Mouse (Mus musculus) layer of hippocampus, adult 18-20 months (tissue): ENCODE data around the gene Slc34a1. TPM values are rescaled to one million over a fixed set of nuclear protein-coding genes. Genes with fewer than 3 reads are reported as not detected.

Experiments used
- microRNA-seq, 2 experiments: library from miRNA; unstranded; fragments of <30 nt; microRNA quantifications; one replicate each; pipeline ENCODE4 v1.2.0; 2021
- total RNA-seq, 2 experiments: library from RNA; stranded (reverse); gene quantifications; 2 replicates each; pipeline ENCODE4 v1.2.3; 2021

The Slc34a1 gene
- total RNA-seq, 2 experiments from 2014 or later: not detected

Small RNA genes lying within 50 kb of the gene (microRNA-seq; reads per million reads assigned to microRNA genes)
- 3.1 to 6.2 reads per million in 2 experiments for gene Mir6943

Other genes with a start within 250 kb of the Slc34a1 start
- gene Fgfr4, start 245.5 kb upstream of the Slc34a1 start, total RNA-seq: under 1 TPM; 0.12 to 0.41 TPM
- 100 to 1,000 TPM; 111 to 124 TPM for gene Nsd1, start 188.4 kb upstream of the Slc34a1 start, total RNA-seq
- 100 to 1,000 TPM; 147 to 149 TPM for gene Prelid1, start 77.7 kb upstream of the Slc34a1 start, total RNA-seq
- gene Rab24, start 76.2 kb upstream of the Slc34a1 start, total RNA-seq: 10 to 100 TPM; 79.1 to 82.6 TPM
- gene Mxd3, start 68.4 kb upstream of the Slc34a1 start, total RNA-seq: 1 to 10 TPM in 1 of 2 experiments, under 1 TPM in 1; 0.79 to 1.2 TPM
- 10 to 100 TPM; 65.9 to 66.8 TPM for gene Lman2, start 35.4 kb upstream of the Slc34a1 start, total RNA-seq
- gene Rgs14, start 28.5 kb upstream of the Slc34a1 start, total RNA-seq: 100 to 1,000 TPM; 103 to 112 TPM
- gene Pfn3, start 17.0 kb downstream of the Slc34a1 start, total RNA-seq: under 1 TPM in 1 of 2 experiments, not detected in 1; 0.68 TPM
- gene F12, start 28.6 kb downstream of the Slc34a1 start, total RNA-seq: under 1 TPM; 0.32 to 0.36 TPM
- gene Grk6, start 46.9 kb downstream of the Slc34a1 start, total RNA-seq: 10 to 100 TPM; 60.3 to 63.2 TPM
- gene Prr7, start 66.1 kb downstream of the Slc34a1 start, total RNA-seq: 10 to 100 TPM; 75.6 to 79.2 TPM
- gene Dbn1, start 89.9 kb downstream of the Slc34a1 start, total RNA-seq: 100 to 1,000 TPM; 359 to 362 TPM
- gene Pdlim7, start 115.5 kb downstream of the Slc34a1 start, total RNA-seq: 10 to 100 TPM; 93.2 to 99.5 TPM
- gene Dok3, start 131.1 kb downstream of the Slc34a1 start, total RNA-seq: 10 to 100 TPM; 14.5 to 16.4 TPM
- 10 to 100 TPM; 56.0 to 56.2 TPM for gene Ddx41, start 138.5 kb downstream of the Slc34a1 start, total RNA-seq
- 10 to 100 TPM; 77.6 to 79.0 TPM for gene Fam193b, start 172.9 kb downstream of the Slc34a1 start, total RNA-seq
- 100 to 1,000 TPM; 134 to 146 TPM for gene Tmed9, start 175.5 kb downstream of the Slc34a1 start, total RNA-seq
- 10 to 100 TPM; 25.9 to 26.7 TPM for gene B4galt7, start 201.7 kb downstream of the Slc34a1 start, total RNA-seq
- 10 to 100 TPM; 43.3 to 47.6 TPM for gene Caml, start 224.8 kb downstream of the Slc34a1 start, total RNA-seq
- gene Ddx46, start 236.8 kb downstream of the Slc34a1 start, total RNA-seq: 10 to 100 TPM; 38.4 to 44.6 TPM